23 mouse cellular contexts compared by ENCODE assay signal in the genomic region with DNA sequence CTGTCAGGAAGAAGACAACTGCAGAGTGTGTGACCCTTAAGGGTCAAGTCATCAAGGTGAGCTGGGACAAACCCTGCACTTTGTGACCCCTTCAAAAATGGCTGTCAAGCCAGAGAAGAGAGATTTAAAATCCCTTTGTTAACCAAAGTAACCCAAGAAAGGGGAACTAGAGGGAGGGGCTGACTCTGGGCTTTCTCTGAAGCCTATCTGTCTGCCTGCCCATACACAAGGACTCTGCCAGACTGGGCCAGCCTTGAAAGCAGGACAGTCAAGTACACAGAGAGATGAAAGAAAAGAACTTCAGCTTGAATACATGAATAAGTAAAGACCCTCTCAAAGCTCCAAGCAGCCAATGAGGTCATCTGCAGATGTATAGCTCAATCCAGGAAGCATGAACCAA.
DNase-seq lines count a peak whose midpoint lies in the region; ATAC-seq and TF ChIP-seq lines count a peak whose summit lies in the region.
"Had no signal": no experiment of that assay in that cellular context is flagged by ENCODE, and none has a peak within 500 bp of the region (broad histone marks: within the 10 kb centered on the region; RNA-seq: fewer than 3 reads in every experiment).

No protein-coding gene starts in this region.

- H3K9ac ChIP-seq in forebrain, embryonic 12.5 days = no peak overlapping the region
- H3K9ac ChIP-seq in midbrain, embryonic 11.5 days (ENCODE audit: low read length) = no peak overlapping the region
- no peak overlapping the region for H3K9ac ChIP-seq in midbrain, embryonic 14.5 days (replicated peaks; ENCODE audit: low read length)
- no peak overlapping the region for H3K9ac ChIP-seq in ES-E14 (ENCODE audit: insufficient read depth, low read depth, low read length, poor library complexity, severe bottlenecking)
- no peak overlapping the region for H3K9ac ChIP-seq in liver, embryonic 11.5 days (ENCODE audit: low read depth, low read length)
- H3K9ac ChIP-seq: embryonic facial prominence, embryonic 15.5 days; hindbrain, embryonic 15.5 days had no signal

- ATAC-seq in forebrain, embryonic 12.5 days (ENCODE audit: low FRiP score) = 0 out of 2 replicates have a peak, but pooled peaks have one; percentile 36
- peak; percentile 92 for ATAC-seq in midbrain, embryonic 11.5 days (ENCODE audit: low FRiP score)
- ATAC-seq in midbrain, embryonic 14.5 days (ENCODE audit: low FRiP score, low TSS enrichment) = no peak
- no peak for ATAC-seq in liver, embryonic 11.5 days (replicated peaks; ENCODE audit: low FRiP score)
- ATAC-seq: forebrain, embryonic 14.5 days; intestine, embryonic 16.5 days; Patski had no signal

- H3K4me2 ChIP-seq in forebrain, embryonic 12.5 days = no peak overlapping the region
- H3K4me2 ChIP-seq in midbrain, embryonic 11.5 days = no peak overlapping the region
- no peak overlapping the region for H3K4me2 ChIP-seq in midbrain, embryonic 14.5 days (ENCODE audit: low read length)
- H3K4me2 ChIP-seq in liver, embryonic 11.5 days = no peak overlapping the region
- H3K4me2 ChIP-seq: embryonic facial prominence, embryonic 15.5 days; hindbrain, embryonic 15.5 days had no signal

- H3K4me3 ChIP-seq in forebrain, embryonic 12.5 days (replicated peaks) = no peak overlapping the region
- no peak overlapping the region for H3K4me3 ChIP-seq in forebrain, embryonic 10.5 days
- H3K4me3 ChIP-seq in midbrain, embryonic 11.5 days (ENCODE audit: low read depth, low read length) = no peak overlapping the region
- no peak overlapping the region for H3K4me3 ChIP-seq in midbrain, embryonic 14.5 days (replicated peaks; ENCODE audit: low read depth, low read length)
- no peak overlapping the region for H3K4me3 ChIP-seq in ES-E14 (ENCODE audit: insufficient read depth in 1 of 2, low read depth in 1 of 2, low read length in 2 of 2, poor library complexity in 1 of 2, severe bottlenecking in 1 of 2)
- no peak overlapping the region for H3K4me3 ChIP-seq in liver, embryonic 11.5 days (ENCODE audit: low read depth, low read length)
- H3K4me3 ChIP-seq: embryonic facial prominence, embryonic 15.5 days; erythroblast, embryonic 14.5 days; heart, embryonic 10.5 days; hindbrain, embryonic 15.5 days had no signal

- in situ Hi-C loops in ES-E14 (cut with MboI; ENCODE audit: low sequenced_read_pairs in 2 of 2, unreplicated experiment in 2 of 2) = no loop called here

- no peak for DNase-seq in forebrain, embryonic 10.5 days (ENCODE audit: extremely low spot score, low spot score)
- DNase-seq in midbrain, embryonic 11.5 days (ENCODE audit: low spot score, missing footprints) = no peak
- no peak for DNase-seq in midbrain, embryonic 14.5 days
- DNase-seq in ES-E14 (ENCODE audit: low read depth, low spot score) (peak; percentile 31), ZHBTc4 (ENCODE audit: low read depth, low spot score) (peak; percentile 90)
- no peak for DNase-seq in liver, embryonic 11.5 days (ENCODE audit: low spot score)
- DNase-seq: adrenal gland, adult 8-10 months; adrenal gland, postnatal 36 days; cerebellum, adult 11 months; cerebellum, adult 8-10 months; cerebellum, postnatal 14 days; gastrocnemius, postnatal 10 days; heart, adult 18-20 months; heart, postnatal 14 days; kidney, adult 2 months had no signal

- no peak overlapping the region for H3K27ac ChIP-seq in forebrain, embryonic 12.5 days
- H3K27ac ChIP-seq in forebrain, embryonic 10.5 days = no peak overlapping the region
- no peak overlapping the region for H3K27ac ChIP-seq in midbrain, embryonic 11.5 days (ENCODE audit: low read depth, low read length)
- H3K27ac ChIP-seq in midbrain, embryonic 14.5 days (replicated peaks; ENCODE audit: low read depth, low read length) = no peak overlapping the region
- no peak overlapping the region for H3K27ac ChIP-seq in ES-E14 (ENCODE audit: insufficient read depth, low read depth, low read length, poor library complexity, severe bottlenecking)
- no peak overlapping the region for H3K27ac ChIP-seq in liver, embryonic 11.5 days (ENCODE audit: low read depth, low read length)
- H3K27ac ChIP-seq: embryonic facial prominence, embryonic 15.5 days; heart, embryonic 10.5 days; hindbrain, embryonic 15.5 days had no signal

- peaks cover 5% of the 10 kb centered on the region; the same call in 1 of the 2 replicates for H3K4me1 ChIP-seq in forebrain, embryonic 12.5 days
- peaks cover 4% of the 10 kb centered on the region; the same call in 1 of the 2 replicates for H3K4me1 ChIP-seq in forebrain, embryonic 10.5 days
- peaks cover 4% of the 10 kb centered on the region for H3K4me1 ChIP-seq in midbrain, embryonic 11.5 days (ENCODE audit: control insufficient read depth, insufficient read depth, low read length)
- H3K4me1 ChIP-seq in midbrain, embryonic 14.5 days (ENCODE audit: control insufficient read depth, insufficient read depth, low read length) = no peaks in the 10 kb centered on the region
- no peaks in the 10 kb centered on the region for H3K4me1 ChIP-seq in ES-E14 (ENCODE audit: control insufficient read depth in 2 of 2, insufficient read depth in 2 of 2, low read length in 2 of 2, poor library complexity in 1 of 2)
- H3K4me1 ChIP-seq in liver, embryonic 11.5 days (replicated peaks; ENCODE audit: control insufficient read depth, insufficient read depth, low read length) = no peaks in the 10 kb centered on the region
- H3K4me1 ChIP-seq: embryonic facial prominence, embryonic 15.5 days; heart, embryonic 10.5 days; hindbrain, embryonic 15.5 days had no signal

- no peaks in the 10 kb centered on the region for H3K27me3 ChIP-seq in forebrain, embryonic 12.5 days
- H3K27me3 ChIP-seq in forebrain, embryonic 10.5 days (ENCODE audit: poor library complexity, severe bottlenecking) = no peaks in the 10 kb centered on the region
- no peaks in the 10 kb centered on the region for H3K27me3 ChIP-seq in midbrain, embryonic 11.5 days (ENCODE audit: control insufficient read depth, insufficient read depth, low read length)
- H3K27me3 ChIP-seq in midbrain, embryonic 14.5 days (ENCODE audit: control insufficient read depth, insufficient read depth, low read length) = no peaks in the 10 kb centered on the region
- no peaks in the 10 kb centered on the region for H3K27me3 ChIP-seq in liver, embryonic 11.5 days (replicated peaks; ENCODE audit: control insufficient read depth, insufficient read depth, low read length)
- H3K27me3 ChIP-seq: embryonic facial prominence, embryonic 15.5 days; hindbrain, embryonic 15.5 days; Patski had no signal

- H3K36me3 ChIP-seq in forebrain, embryonic 12.5 days (replicated peaks) = no peaks in the 10 kb centered on the region
- no peaks in the 10 kb centered on the region for H3K36me3 ChIP-seq in forebrain, embryonic 10.5 days (replicated peaks)
- no peaks in the 10 kb centered on the region for H3K36me3 ChIP-seq in midbrain, embryonic 11.5 days (ENCODE audit: control insufficient read depth, insufficient read depth, low read length)
- no peaks in the 10 kb centered on the region for H3K36me3 ChIP-seq in midbrain, embryonic 14.5 days (ENCODE audit: control insufficient read depth, insufficient read depth, low read length)
- no peaks in the 10 kb centered on the region; the same call in 1 of the 2 replicates for H3K36me3 ChIP-seq in ES-E14 (ENCODE audit: control insufficient read depth, insufficient read depth, low read length, poor library complexity, severe bottlenecking)
- H3K36me3 ChIP-seq in liver, embryonic 11.5 days (ENCODE audit: control insufficient read depth, insufficient read depth, low read length) = no peaks in the 10 kb centered on the region
- H3K36me3 ChIP-seq: embryonic facial prominence, embryonic 15.5 days; heart, embryonic 10.5 days; hindbrain, embryonic 15.5 days had no signal

- no peaks in the 10 kb centered on the region for H3K9me3 ChIP-seq in forebrain, embryonic 12.5 days
- no peaks in the 10 kb centered on the region for H3K9me3 ChIP-seq in forebrain, embryonic 10.5 days
- H3K9me3 ChIP-seq in midbrain, embryonic 11.5 days (ENCODE audit: control insufficient read depth, low read length) = no peaks in the 10 kb centered on the region
- H3K9me3 ChIP-seq in midbrain, embryonic 14.5 days (ENCODE audit: control insufficient read depth, low read length) = no peaks in the 10 kb centered on the region
- no peaks in the 10 kb centered on the region for H3K9me3 ChIP-seq in ES-E14 (ENCODE audit: control insufficient read depth, insufficient read depth, low read depth, low read length)
- H3K9me3 ChIP-seq in liver, embryonic 11.5 days (ENCODE audit: control insufficient read depth, low read length) = no peaks in the 10 kb centered on the region
- H3K9me3 ChIP-seq: embryonic facial prominence, embryonic 15.5 days; heart, embryonic 10.5 days; hindbrain, embryonic 15.5 days had no signal

TF ChIP-seq in ES-E14, 5 proteins besides CTCF, POLR2A, EP300 and RAD21:
- TF ChIP-seq HCFC1 (IDR thresholded peaks at IDR 0.05; ENCODE audit: borderline replicate concordance, insufficient read depth, low read length) = no peak
- no peak for TF ChIP-seq MAFK (IDR thresholded peaks at IDR 0.05; ENCODE audit: insufficient read depth, low read depth, low read length)
- TF ChIP-seq ZNF384 (IDR thresholded peaks at IDR 0.05; ENCODE audit: low read depth, low read length) = no peak
- no peak for TF ChIP-seq CHD2 (IDR thresholded peaks at IDR 0.05; ENCODE audit: low read depth, low read length)
- TF ChIP-seq ZC3H11A (IDR thresholded peaks at IDR 0.05; ENCODE audit: borderline replicate concordance, low read depth, low read length) = no peak
TF ChIP-seq in ES-E14: peak in this region for 0.

Comparison
In these comparisons a context has a peak if more than half of its experiments do, and no peak if none do; other contexts are left out.
1. ATAC-seq: peak in forebrain, embryonic 12.5 days (single experiment) and midbrain, embryonic 11.5 days (single experiment); none in midbrain, embryonic 14.5 days (single experiment) and liver, embryonic 11.5 days (single experiment).
2. DNase-seq: peak in ES-E14 (single experiment) and ZHBTc4 (single experiment); none in forebrain, embryonic 10.5 days (single experiment), midbrain, embryonic 11.5 days (single experiment), midbrain, embryonic 14.5 days (single experiment) and liver, embryonic 11.5 days (single experiment).